Mouse (Mus musculus) MEL (cell line): ENCODE results near the gene Lgr5. TPM values are rescaled to one million over a fixed set of nuclear protein-coding genes. Genes with fewer than 3 reads are reported as not detected.

Source experiments
- DNase-seq: peaks from one replicate; pipeline ENCODE4 v3.0.0; 2011; ENCODE audit warnings: low read depth, low spot score
- H3K27ac ChIP-seq: 2 replicates; pipeline ENCODE4 v1.5.1; 2012; ENCODE audit warnings: low read depth, mild to moderate bottlenecking, control low read depth, low read length, moderate library complexity; ENCODE audit not compliant: control insufficient read depth
- H3K27me3 ChIP-seq, 2 experiments: fragments of 150-350 bp in 1 of 2; sonication (generic) in 1 of 2; 2 replicates each; pipeline ENCODE4 v1.6.1; 2012; ENCODE audit warnings: low read length in 2 of 2, mild to moderate bottlenecking in 2 of 2, improper control_type of control experiment in 1 of 2, moderate library complexity in 1 of 2; ENCODE audit not compliant: insufficient read depth in 2 of 2, control insufficient read depth in 1 of 2
- H3K36me3 ChIP-seq, 2 experiments: 2 replicates each; pipeline ENCODE4 v1.6.1; 2012 to 2014; ENCODE audit warnings: low read length in 2 of 2, improper control_type of control experiment in 1 of 2, inconsistent platforms in 1 of 2, mild to moderate bottlenecking in 1 of 2; ENCODE audit not compliant: insufficient read depth in 2 of 2, control insufficient read depth in 1 of 2
- H3K4me1 ChIP-seq, 2 experiments: fragments of 150-350 bp in 1 of 2; sonication (generic) in 1 of 2; 2 replicates each; pipeline ENCODE4 v1.6.1; 2012; ENCODE audit warnings: low read length in 2 of 2, improper control_type of control experiment in 1 of 2, mild to moderate bottlenecking in 1 of 2; ENCODE audit not compliant: insufficient read depth in 2 of 2, control insufficient read depth in 1 of 2
- H3K4me3 ChIP-seq, 2 experiments: fragments of 150-350 bp in 1 of 2; sonication (generic) in 1 of 2; 2 replicates each; pipeline ENCODE4 v1.5.1; 2012; ENCODE audit warnings: low read depth in 2 of 2, low read length in 2 of 2, mild to moderate bottlenecking in 2 of 2, moderate library complexity in 2 of 2, control low read depth in 1 of 2, improper control_type of control experiment in 1 of 2; ENCODE audit not compliant: control insufficient read depth in 1 of 2, insufficient read depth in 1 of 2
- H3K79me2 ChIP-seq: 2 replicates; pipeline ENCODE4 v1.6.1; 2012; ENCODE audit warnings: mild to moderate bottlenecking, low read length, moderate library complexity; ENCODE audit not compliant: control insufficient read depth, poor library complexity, insufficient read depth
- H3K9ac ChIP-seq: 2 replicates; pipeline ENCODE4 v1.6.1; 2012; ENCODE audit warnings: low read depth, mild to moderate bottlenecking, control low read depth, low read length, moderate library complexity; ENCODE audit not compliant: control insufficient read depth, poor library complexity, severe bottlenecking
- H3K9me3 ChIP-seq: fragments of 150-350 bp; sonication (generic); replicated peaks from 2 replicates; pipeline ENCODE4 v1.6.1; 2012; ENCODE audit warnings: mild to moderate bottlenecking, low read length, improper control_type of control experiment, moderate library complexity; ENCODE audit not compliant: insufficient read depth
- CHD2 ChIP-seq: IDR thresholded peaks from 2 replicates; pipeline ENCODE4 v1.6.1; 2011; ENCODE audit warnings: low read length, improper control_type of control experiment
- ETS1 ChIP-seq: IDR thresholded peaks from 2 replicates; pipeline ENCODE4 v1.6.1; 2012; ENCODE audit warnings: low read depth, mild to moderate bottlenecking, inconsistent platforms, low read length, improper control_type of control experiment, moderate library complexity
- GATA1 ChIP-seq: IDR thresholded peaks from 2 replicates; pipeline ENCODE4 v1.6.1; 2011; ENCODE audit warnings: low read depth, low read length, improper control_type of control experiment
- HCFC1 ChIP-seq: IDR thresholded peaks from 2 replicates; pipeline ENCODE4 v1.6.1; 2012; ENCODE audit warnings: low read depth, mild to moderate bottlenecking, inconsistent platforms, low read length, improper control_type of control experiment, moderate library complexity
- JUND ChIP-seq: IDR thresholded peaks from 2 replicates; pipeline ENCODE4 v1.6.1; 2011; ENCODE audit warnings: low read depth, mild to moderate bottlenecking, improper control_type of control experiment, low read length
- KAT2A ChIP-seq: conservative IDR thresholded peaks from 2 replicates; pipeline ENCODE4 v1.6.1; 2012; ENCODE audit warnings: low read depth, low read length, improper control_type of control experiment, inconsistent platforms
- MAZ ChIP-seq: IDR thresholded peaks from 2 replicates; pipeline ENCODE4 v1.6.1; 2012; ENCODE audit warnings: low read depth, mild to moderate bottlenecking, inconsistent platforms, low read length, improper control_type of control experiment
- MEF2A ChIP-seq: IDR thresholded peaks from 2 replicates; pipeline ENCODE4 v1.6.1; 2014; ENCODE audit warnings: low read depth, mild to moderate bottlenecking, inconsistent platforms, low read length, improper control_type of control experiment; ENCODE audit not compliant: poor library complexity, insufficient replicate concordance, severe bottlenecking; ENCODE audit errors: extremely low read depth
- MXI1 ChIP-seq: IDR thresholded peaks from 2 replicates; pipeline ENCODE4 v1.6.1; 2011; ENCODE audit warnings: mild to moderate bottlenecking, low read depth, low read length, improper control_type of control experiment
- MYB ChIP-seq: IDR thresholded peaks from 2 replicates; pipeline ENCODE4 v1.6.1; 2011; ENCODE audit warnings: mild to moderate bottlenecking, low read depth, low read length, improper control_type of control experiment
- MYC ChIP-seq: IDR thresholded peaks from 2 replicates; pipeline ENCODE4 v1.6.1; 2011; ENCODE audit warnings: low read depth, mild to moderate bottlenecking, low read length, improper control_type of control experiment, moderate library complexity
- NRF1 ChIP-seq: IDR thresholded peaks from 2 replicates; pipeline ENCODE4 v1.6.1; 2014; ENCODE audit warnings: low read depth, mild to moderate bottlenecking, inconsistent platforms, low read length, improper control_type of control experiment, moderate library complexity; ENCODE audit not compliant: poor library complexity, insufficient read depth, severe bottlenecking
- TAL1 ChIP-seq: IDR thresholded peaks from 2 replicates; pipeline ENCODE4 v1.6.1; 2012; ENCODE audit warnings: mild to moderate bottlenecking, inconsistent platforms, low read length, moderate library complexity, mixed read lengths
- TBP ChIP-seq: IDR thresholded peaks from 2 replicates; pipeline ENCODE4 v1.8.0; 2011; ENCODE audit warnings: low read depth, low read length, improper control_type of control experiment
- TCF12 ChIP-seq: IDR thresholded peaks from 2 replicates; pipeline ENCODE4 v1.6.1; 2014; ENCODE audit warnings: low read depth, mild to moderate bottlenecking, inconsistent platforms, low read length, improper control_type of control experiment, moderate library complexity
- ZC3H11A ChIP-seq: IDR thresholded peaks from 2 replicates; pipeline ENCODE4 v1.6.1; 2012; ENCODE audit warnings: low read depth, mild to moderate bottlenecking, inconsistent platforms, low read length, improper control_type of control experiment
- ZMIZ1 ChIP-seq: IDR thresholded peaks from 2 replicates; pipeline ENCODE4 v1.6.1; 2012; ENCODE audit warnings: low read depth, mild to moderate bottlenecking, inconsistent platforms, low read length, improper control_type of control experiment, moderate library complexity
- polyA plus RNA-seq, 2 experiments: library from polyadenylated mRNA; stranded (reverse) in 1 of 2; unstranded in 1 of 2; fragments of >175 nt in 1 of 2; fragments of >200 nt in 1 of 2; gene quantifications; 2 replicates each; pipeline versions ENCODE4 v1.2.1 to v1.2.4; 2012; ENCODE audit warnings: low replicate concordance in 2 of 2, low read depth in 1 of 2; ENCODE audit not compliant: insufficient read length in 2 of 2, insufficient read depth in 1 of 2, missing spikeins in 1 of 2
- total RNA-seq: library from RNA; depleted of rRNA; stranded (reverse); fragments of 300-350 nt; gene quantifications from 2 replicates; pipeline ENCODE4 v1.2.3, GENCODE M21; 2012

The Lgr5 gene
- total and polyA plus RNA-seq, 3 experiments: not detected

DNA sequence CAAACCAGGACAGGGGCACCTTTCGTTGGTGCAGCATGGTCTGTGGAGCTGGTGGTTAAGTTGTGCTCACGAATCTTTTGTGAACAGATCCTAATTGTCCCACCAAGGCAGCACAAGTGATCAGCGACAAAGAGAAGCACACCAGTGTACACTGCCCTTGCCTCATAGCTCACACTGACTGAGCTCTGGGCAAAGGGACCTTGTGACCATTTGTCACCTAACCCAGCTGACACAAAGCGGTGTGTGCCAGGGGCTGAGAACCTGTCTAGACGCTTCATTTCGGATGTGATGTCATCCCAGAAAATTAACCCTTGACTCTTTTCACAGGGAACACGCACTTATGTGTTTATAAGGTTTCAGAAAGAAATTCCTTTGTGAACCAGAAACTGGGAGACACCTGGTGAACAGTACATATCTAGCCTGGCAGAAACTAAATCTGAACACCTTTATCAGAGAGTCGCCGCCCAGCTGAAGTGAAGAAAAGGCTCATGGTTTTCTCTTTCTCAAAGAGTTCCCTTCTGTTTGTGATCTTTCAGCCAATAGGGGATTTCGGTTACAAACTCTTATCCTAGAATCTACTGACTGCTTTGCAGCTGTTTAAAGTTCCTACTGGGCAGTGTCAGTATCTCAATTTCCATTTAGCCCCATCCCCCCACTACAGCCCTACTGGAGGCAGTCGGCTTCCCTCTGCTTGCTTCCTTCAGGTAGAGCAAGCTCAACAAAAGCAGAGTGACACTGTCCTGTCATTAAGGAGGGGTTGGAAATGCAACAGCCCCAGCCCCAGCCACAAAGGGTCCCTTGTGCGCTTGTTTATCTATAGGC lies 94.4 kb downstream of the Lgr5 start:
- no peak for DNase-seq
- Histone ChIP-seq H3K9me3 (no peaks in the 10 kb centered on the region), H3K9ac (no peak overlapping the region), H3K79me2 (no peaks in the 10 kb centered on the region), H3K4me3 (no peak overlapping the region), H3K4me1 (no peaks in the 10 kb centered on the region), H3K27me3 (no peaks in the 10 kb centered on the region), H3K27ac (no peak overlapping the region), H3K36me3 (no peaks in the 10 kb centered on the region)
- TF ChIP-seq KAT2A (no peak), ETS1 (no peak), ZMIZ1 (no peak), JUND (no peak), HCFC1 (no peak), MYB (no peak), TCF12 (no peak), MAZ (no peak), MEF2A (no peak), MYC (no peak), NRF1 (no peak)

GRCm38 (mm10) chr10:115491803-115492510 lies 95.6 kb downstream of the Lgr5 start:
- H3K9ac ChIP-seq: no peak overlapping the region
- no peak overlapping the region for H3K27ac ChIP-seq
- no peak overlapping the region for H3K4me3 ChIP-seq
- H3K36me3 ChIP-seq: no peaks in the 10 kb centered on the region
- H3K9me3 ChIP-seq: no peaks in the 10 kb centered on the region
- no peak for TF ChIP-seq CHD2
- no peak for TF ChIP-seq GATA1
- TF ChIP-seq MXI1: no peak
- TF ChIP-seq TAL1: no peak
- TF ChIP-seq ZC3H11A: no peak
- TF ChIP-seq TBP: no peak
- TF ChIP-seq, all 39 proteins: peak for 0
- no peaks in the 10 kb centered on the region for H3K79me2 ChIP-seq
- H3K27me3 ChIP-seq: no peaks in the 10 kb centered on the region
- H3K4me1 ChIP-seq: no peaks in the 10 kb centered on the region
- DNase-seq: no peak
